Mouse (Mus musculus) liver, postnatal 0 days (tissue): ENCODE data around the gene Slit2.

Source experiments
- CTCF ChIP-seq: sonication (generic); IDR thresholded peaks from 2 replicates; pipeline ENCODE4 v1.5.1; 2016; ENCODE audit warnings: antibody characterized with exemption, low read depth
- EP300 ChIP-seq: IDR thresholded peaks from 2 replicates; pipeline ENCODE4 v1.6.1; 2016; ENCODE audit warnings: antibody characterized with exemption, low read depth, mild to moderate bottlenecking

GRCm38 (mm10) chr5:48113400-48113799 lies 130.5 kb downstream of the Slit2 start:
- peak; percentile 24; the same call in 1 of the 2 replicates for TF ChIP-seq CTCF
- TF ChIP-seq EP300: no peak
